Mouse (Mus musculus) stomach, embryonic 16.5 days (tissue): ENCODE measurements around the gene BC030870. TPM values are rescaled to one million over a fixed set of nuclear protein-coding genes. Genes with fewer than 3 reads are reported as not detected.
"Not testable (repeated sequence)": the region's sequence is repeated elsewhere in the genome, so short reads cannot be mapped to it uniquely, and the experiment has no call there.

Experiments used
- ATAC-seq: fragments of 200-750 bp; cut with Nextera tagmentation; 2 replicates; pipeline ENCODE4 v1.8.0; 2017; ENCODE audit warnings: moderate number of reproducible peaks, moderate TSS enrichment; ENCODE audit not compliant: insufficient read depth, low FRiP score
- H3K27ac ChIP-seq: fragments of 300-500 bp; sonication (generic); 2 replicates; pipeline ENCODE4 v1.5.1; 2014; ENCODE audit warnings: low read length
- H3K27me3 ChIP-seq: fragments of 300-500 bp; sonication (generic); 2 replicates; pipeline ENCODE4 v1.6.1; 2014; ENCODE audit warnings: low read length, control low read depth, mixed read lengths; ENCODE audit not compliant: control insufficient read depth, insufficient read depth
- H3K36me3 ChIP-seq: fragments of 300-500 bp; sonication (generic); 2 replicates; pipeline ENCODE4 v1.6.1; 2014; ENCODE audit warnings: low read length; ENCODE audit not compliant: control insufficient read depth, insufficient read depth
- H3K4me1 ChIP-seq: fragments of 300-500 bp; sonication (generic); 2 replicates; pipeline ENCODE4 v1.6.1; 2014; ENCODE audit warnings: low read length, control low read depth, mixed read lengths; ENCODE audit not compliant: control insufficient read depth, insufficient read depth
- H3K4me2 ChIP-seq: fragments of 300-500 bp; sonication (generic); 2 replicates; pipeline ENCODE4 v1.6.1; 2014; ENCODE audit warnings: low read depth, low read length, mixed read lengths
- H3K4me3 ChIP-seq: fragments of 300-500 bp; sonication (generic); replicated peaks from 2 replicates; pipeline ENCODE4 v1.5.1; 2014; ENCODE audit warnings: mild to moderate bottlenecking, low read length
- H3K9ac ChIP-seq: fragments of 300-500 bp; sonication (generic); 2 replicates; pipeline ENCODE4 v1.6.1; 2014; ENCODE audit warnings: low read length
- H3K9me3 ChIP-seq: fragments of 300-500 bp; sonication (generic); replicated peaks from 2 replicates; pipeline ENCODE4 v1.6.1; 2016; ENCODE audit warnings: low read length, control low read depth; ENCODE audit not compliant: control insufficient read depth
- WGBS: fragments of 180-500 bp; shearing (Covaris S2); extraction: QIAGEN DNeasy Blood & Tissue Kit; methylation state at CpG from one replicate; pipeline ENCODE4 v1.1.7; 2014; 5-methylcytosine and 5-hydroxymethylcytosine counted together
- polyA plus RNA-seq: library from polyadenylated mRNA; unstranded; fragments of >200 nt; fragmentation: Nextera tagmentation; extraction: Ambion mirVana; gene quantifications from 2 replicates; pipeline ENCODE4 v1.2.1, GENCODE M21; 2015

The BC030870 gene
- polyA plus RNA-seq: 12.4 and 12.7 TPM in 2 replicates

GRCm38 (mm10) chr8:65129199-65129788, at the start of gene BC030870:
Gene BC030870 (minus strand): TSS chr8:65129563.
- H3K4me3 ChIP-seq: peak within 1 kb of the TSS; percentile 34
- H3K36me3 ChIP-seq: no peaks in the 10 kb centered on the region
- H3K27me3 ChIP-seq: no peaks in the 10 kb centered on the region
- no peaks in the 10 kb centered on the region for H3K4me1 ChIP-seq
- H3K9ac ChIP-seq: 0 out of 2 replicates have a peak within 1 kb of the TSS, but pooled peaks have one; percentile 24
- no peaks in the 10 kb centered on the region for H3K9me3 ChIP-seq
- 31% methylated on average over 15 of the region's 15 CpGs for WGBS
- H3K4me2 ChIP-seq: peak within 1 kb of the TSS; percentile 41
- peak within 1 kb of the TSS; percentile 62 for H3K27ac ChIP-seq
- peak; percentile 90 for ATAC-seq

- Histone ChIP-seq H3K9ac (no peak overlapping the region), H3K9me3 (no peaks in the 10 kb centered on the region), H3K4me1 (no peaks in the 10 kb centered on the region), H3K27me3 (no peaks in the 10 kb centered on the region), H3K27ac (no peak overlapping the region), H3K4me3 (no peak overlapping the region), H3K36me3 (no peaks in the 10 kb centered on the region), H3K4me2 (no peak overlapping the region)
- ATAC-seq: no peak
- 64% methylated on average over 3 of the region's 3 CpGs for WGBS
Measured at GRCm38 (mm10) chr8:65174746-65175476, 45.5 kb upstream of the BC030870 start.

- no peaks in the 10 kb centered on the region for H3K27me3 ChIP-seq
- H3K4me1 ChIP-seq: no peaks in the 10 kb centered on the region
- H3K27ac ChIP-seq: no peak overlapping the region
- no peak overlapping the region for H3K9ac ChIP-seq
- no peak for ATAC-seq
- no peak overlapping the region for H3K4me3 ChIP-seq
- no peaks in the 10 kb centered on the region for H3K9me3 ChIP-seq
- no peaks in the 10 kb centered on the region for H3K36me3 ChIP-seq
- WGBS: 81% methylated on average over 3 of the region's 3 CpGs
- H3K4me2 ChIP-seq: no peak overlapping the region
Measured at GRCm38 (mm10) chr8:65169184-65169583, 39.8 kb upstream of the BC030870 start.

- not testable (repeated sequence) for H3K9me3 ChIP-seq, ATAC-seq, H3K4me2 ChIP-seq, H3K27me3 ChIP-seq, H3K4me3 ChIP-seq, H3K9ac ChIP-seq, H3K27ac ChIP-seq, H3K4me1 ChIP-seq, H3K36me3 ChIP-seq
- 27% methylated on average over 1 of the region's 1 CpGs for WGBS
Measured at GRCm38 (mm10) chr8:65160676-65161075, 31.3 kb upstream of the BC030870 start.

- no peak for ATAC-seq
- H3K4me1 ChIP-seq: no peaks in the 10 kb centered on the region
- no peaks in the 10 kb centered on the region for H3K9me3 ChIP-seq
- H3K27ac ChIP-seq: no peak overlapping the region
- H3K27me3 ChIP-seq: no peaks in the 10 kb centered on the region
- H3K4me2 ChIP-seq: no peak overlapping the region
- H3K4me3 ChIP-seq: no peak overlapping the region
- no peak overlapping the region for H3K9ac ChIP-seq
- H3K36me3 ChIP-seq: no peaks in the 10 kb centered on the region
- WGBS: 58% methylated on average over 14 of the region's 14 CpGs
Measured at GRCm38 (mm10) chr8:65159096-65159748, 29.9 kb upstream of the BC030870 start.

- WGBS: 67% methylated on average over 4 of the region's 4 CpGs
- Histone ChIP-seq H3K4me2 (no peak overlapping the region), H3K4me3 (no peak overlapping the region), H3K36me3 (no peaks in the 10 kb centered on the region), H3K9me3 (no peaks in the 10 kb centered on the region), H3K4me1 (no peaks in the 10 kb centered on the region), H3K27me3 (no peaks in the 10 kb centered on the region), H3K27ac (no peak overlapping the region), H3K9ac (no peak overlapping the region)
- ATAC-seq: no peak
Measured at GRCm38 (mm10) chr8:65157901-65158300, 28.5 kb upstream of the BC030870 start.

- WGBS: 78% methylated on average over 3 of the region's 3 CpGs
- H3K9me3 ChIP-seq: no peaks in the 10 kb centered on the region
- no peaks in the 10 kb centered on the region for H3K27me3 ChIP-seq
- ATAC-seq: no peak
- H3K9ac ChIP-seq: no peak overlapping the region
- H3K4me1 ChIP-seq: no peaks in the 10 kb centered on the region
- no peaks in the 10 kb centered on the region for H3K36me3 ChIP-seq
- H3K4me2 ChIP-seq: no peak overlapping the region
- no peak overlapping the region for H3K27ac ChIP-seq
- H3K4me3 ChIP-seq: no peak overlapping the region
Measured at GRCm38 (mm10) chr8:65138830-65139466, 9.6 kb upstream of the BC030870 start.

DNA sequence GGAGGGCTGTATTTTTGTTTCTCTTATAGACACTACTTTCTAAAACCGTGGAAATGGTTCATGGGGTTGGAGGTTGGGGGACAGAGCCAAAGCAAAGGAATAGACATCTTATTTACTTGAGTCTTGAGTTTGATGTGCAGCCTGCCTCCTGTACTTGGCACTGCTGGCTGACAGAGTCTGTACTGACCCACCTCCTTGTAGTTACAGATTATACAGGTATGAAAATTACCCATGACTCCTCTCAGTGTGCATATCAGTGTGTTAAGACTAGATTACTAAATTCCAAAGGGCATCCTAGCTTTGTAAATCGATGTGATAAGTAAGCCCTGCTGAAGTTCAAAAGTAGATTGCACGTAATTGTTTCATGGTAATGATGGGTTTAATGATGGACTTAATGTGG, 2.9 kb downstream of the BC030870 start:
- ATAC-seq: no peak
- H3K4me1 ChIP-seq: no peaks in the 10 kb centered on the region
- H3K36me3 ChIP-seq: no peaks in the 10 kb centered on the region
- H3K9me3 ChIP-seq: no peaks in the 10 kb centered on the region
- WGBS: 78% methylated on average over 3 of the region's 3 CpGs
- no peak overlapping the region for H3K4me2 ChIP-seq
- no peak overlapping the region for H3K4me3 ChIP-seq
- H3K9ac ChIP-seq: no peak overlapping the region
- no peak overlapping the region for H3K27ac ChIP-seq
- no peaks in the 10 kb centered on the region for H3K27me3 ChIP-seq

- Histone ChIP-seq H3K9me3 (no peaks in the 10 kb centered on the region), H3K36me3 (no peaks in the 10 kb centered on the region), H3K27me3 (no peaks in the 10 kb centered on the region), H3K27ac (no peak overlapping the region), H3K4me3 (no peak overlapping the region), H3K9ac (no peak overlapping the region), H3K4me1 (no peaks in the 10 kb centered on the region), H3K4me2 (no peak overlapping the region)
- 37% methylated on average over 1 of the region's 1 CpGs for WGBS
- no peak for ATAC-seq
Measured at GRCm38 (mm10) chr8:65126014-65126413, 3.3 kb downstream of the BC030870 start.
